Comparison of ENCODE assay signal across 10 mouse cellular contexts in the genomic region with DNA sequence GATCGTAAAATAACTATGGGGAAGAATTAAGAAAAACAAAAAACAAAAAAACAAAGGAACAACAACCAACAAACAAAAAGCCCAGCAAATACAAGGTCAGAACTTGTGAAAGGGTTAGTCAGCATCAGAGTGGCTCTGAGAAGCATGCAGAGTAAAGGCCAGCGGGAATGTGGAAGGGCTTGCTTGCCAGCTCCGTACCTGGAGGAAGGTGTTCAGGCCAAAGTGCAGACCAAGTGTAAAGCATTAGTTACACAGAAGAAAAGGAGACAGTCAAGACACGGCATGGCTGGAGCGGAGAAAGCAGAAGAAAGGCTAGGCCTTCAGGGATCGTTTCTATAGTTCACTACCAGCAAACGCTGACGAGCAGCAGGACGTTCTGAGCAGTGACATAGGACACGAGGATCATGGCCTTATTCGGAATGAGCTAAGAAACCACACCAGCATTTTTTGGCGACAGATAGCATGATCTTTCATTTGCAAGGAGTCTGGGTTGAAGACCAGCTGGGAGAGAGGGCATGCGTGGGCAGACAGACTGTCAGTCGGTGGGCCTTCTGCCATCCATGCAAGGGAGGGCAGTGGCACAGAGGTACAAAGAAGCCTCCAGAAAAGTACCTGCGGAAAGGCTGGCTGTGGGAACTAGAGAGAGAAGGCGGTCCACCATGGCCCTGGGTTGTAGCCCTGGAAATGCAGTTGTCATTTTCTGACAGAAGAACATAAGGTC. TPM values are rescaled to one million over a fixed set of nuclear protein-coding genes. Genes with fewer than 3 reads are reported as not detected.
A peak's percentile ranks its signal among the peaks of the same experiment; 100 is the strongest.
DNase-seq lines count a peak whose midpoint lies in the region; ATAC-seq lines count a peak whose summit lies in the region.
"Had no signal": no experiment of that assay in that cellular context is flagged by ENCODE, and none has a peak within 500 bp of the region (broad histone marks: within the 10 kb centered on the region; RNA-seq: fewer than 3 reads in every experiment).

No protein-coding gene starts in this region.

- peak; percentile 17 to 38 for DNase-seq in layer of hippocampus, adult 18-20 months (ENCODE audit: low spot score in 2 of 2)
- DNase-seq in layer of hippocampus, adult 11-12 months (ENCODE audit: low spot score): no peak
- peak; percentile 54 for DNase-seq in cerebellum, adult 11 months
- peak; percentile 79 for DNase-seq in cerebellum, adult 9-11 months
- DNase-seq in kidney, postnatal 25 days: peak; percentile 53 to 65
- no peak for DNase-seq in right cerebral cortex, adult 2 months (ENCODE audit: low spot score in 2 of 2)
- DNase-seq: adrenal gland, adult 2 months; liver, embryonic 13.5 days had no signal

- no peak for ATAC-seq in erythroblast, adult 5-6 weeks (replicated peaks; ENCODE audit: low FRiP score, poor library complexity, severe bottlenecking)
- ATAC-seq: midbrain, embryonic 13.5 days had no signal

RNA-seq across cellular contexts. Expression of gene Uvrag, which starts 26.8 kb away (rescaled TPM):
- 10 to 100 TPM; 45.6 to 49.9 TPM for total RNA-seq in layer of hippocampus, adult 18-20 months (2021)
- 8.4 and 8.5 TPM in 2 replicates for total RNA-seq in erythroblast, adult 5-6 weeks (2015; ENCODE audit: low replicate concordance)
- total RNA-seq in erythroblast, adult 5-6 weeks (2017; ENCODE audit: low replicate concordance): 6.6 and 9.3 TPM in 2 replicates

Comparison
In these comparisons a context has a peak if more than half of its experiments do, and no peak if none do; other contexts are left out.
1. DNase-seq: peak in layer of hippocampus, adult 18-20 months (2 of 2), cerebellum, adult 11 months (single experiment), cerebellum, adult 9-11 months (single experiment) and kidney, postnatal 25 days (2 of 2); none in layer of hippocampus, adult 11-12 months (single experiment) and right cerebral cortex, adult 2 months (0 of 2).
2. RNA of gene Uvrag, which starts 26.8 kb away (total RNA-seq): 45.6 to 49.9 TPM in layer of hippocampus, adult 18-20 months; 6.6 to 9.3 TPM in erythroblast, adult 5-6 weeks; every median in the first group is over 4 times any median in the second.